Mouse (Mus musculus) kidney, embryonic 16.5 days (tissue): ENCODE results near the gene Sf3a3. TPM values are rescaled to one million over a fixed set of nuclear protein-coding genes. Genes with fewer than 3 reads are reported as not detected.
A peak's percentile ranks its signal among the peaks of the same experiment; 100 is the strongest.

Experiments
- ATAC-seq: fragments of 200-750 bp; cut with Nextera tagmentation; 2 replicates; pipeline ENCODE4 v1.8.0; 2017; ENCODE audit warnings: moderate TSS enrichment; ENCODE audit not compliant: low FRiP score, low TSS enrichment
- H3K27ac ChIP-seq: fragments of 300-500 bp; sonication (generic); 2 replicates; pipeline ENCODE4 v1.5.1; 2014; ENCODE audit warnings: low read length
- H3K27me3 ChIP-seq: fragments of 300-500 bp; sonication (generic); 2 replicates; pipeline ENCODE4 v1.6.1; 2014; ENCODE audit warnings: low read length, control low read depth, mixed read lengths; ENCODE audit not compliant: insufficient read depth
- H3K36me3 ChIP-seq: fragments of 300-500 bp; sonication (generic); 2 replicates; pipeline ENCODE4 v1.6.1; 2014; ENCODE audit warnings: low read length, control low read depth, mixed read lengths; ENCODE audit not compliant: insufficient read depth
- H3K4me1 ChIP-seq: fragments of 300-500 bp; sonication (generic); 2 replicates; pipeline ENCODE4 v1.6.1; 2014; ENCODE audit warnings: low read length, control low read depth, mixed read lengths; ENCODE audit not compliant: insufficient read depth
- H3K4me2 ChIP-seq: fragments of 300-500 bp; sonication (generic); replicated peaks from 2 replicates; pipeline ENCODE4 v1.6.1; 2014; ENCODE audit warnings: low read depth, low read length
- H3K4me3 ChIP-seq: fragments of 300-500 bp; sonication (generic); 2 replicates; pipeline ENCODE4 v1.5.1; 2014; ENCODE audit warnings: mild to moderate bottlenecking, low read length
- H3K9ac ChIP-seq: fragments of 300-500 bp; sonication (generic); replicated peaks from 2 replicates; pipeline ENCODE4 v1.6.1; 2014; ENCODE audit warnings: low read length
- H3K9me3 ChIP-seq: fragments of 300-500 bp; sonication (generic); 2 replicates; pipeline ENCODE4 v1.6.1; 2016; ENCODE audit warnings: low read length, control low read depth
- WGBS: fragments of 180-500 bp; shearing (Covaris S2); extraction: QIAGEN DNeasy Blood & Tissue Kit; methylation state at CpG from one replicate; pipeline ENCODE4 v1.1.7; 2014; 5-methylcytosine and 5-hydroxymethylcytosine counted together
- polyA plus RNA-seq: library from polyadenylated mRNA; unstranded; fragments of >200 nt; fragmentation: Nextera tagmentation; extraction: Ambion mirVana; gene quantifications from 2 replicates; pipeline ENCODE4 v1.2.1, GENCODE M21; 2015

The Sf3a3 gene
- polyA plus RNA-seq, 1 experiment from 2014 or later: 162 TPM

GRCm38 (mm10) chr4:124751300-124752250 lies 37.0 kb downstream of the Sf3a3 start:
- H3K27ac ChIP-seq: no peak overlapping the region
- under 1% methylated on average over 74 of the region's 75 CpGs for WGBS
- no peaks in the 10 kb centered on the region for H3K9me3 ChIP-seq
- peak overlapping the region; percentile 81 for H3K4me3 ChIP-seq
- peaks cover 19% of the 10 kb centered on the region for H3K4me1 ChIP-seq
- no peaks in the 10 kb centered on the region for H3K27me3 ChIP-seq
- H3K36me3 ChIP-seq: no peaks in the 10 kb centered on the region
- ATAC-seq: peak; percentile 99
- peak overlapping the region; percentile 97 for H3K4me2 ChIP-seq
- peak overlapping the region; percentile 76 for H3K9ac ChIP-seq

GRCm38 (mm10) chr4:124752281-124753199 lies 38.0 kb downstream of the Sf3a3 start:
- Histone ChIP-seq H3K4me1 (peaks cover 19% of the 10 kb centered on the region), H3K27ac (no peak overlapping the region), H3K9me3 (no peaks in the 10 kb centered on the region), H3K27me3 (no peaks in the 10 kb centered on the region), H3K36me3 (no peaks in the 10 kb centered on the region), H3K9ac (peak overlapping the region; percentile 76), H3K4me2 (peak overlapping the region; percentile 97), H3K4me3 (peak overlapping the region; percentile 81)
- no peak for ATAC-seq
- WGBS: 15% methylated on average over 14 of the region's 15 CpGs

- peak overlapping the region; percentile 9; the same call in 1 of the 2 replicates for H3K27ac ChIP-seq
- H3K4me2 ChIP-seq: no peak overlapping the region
- no peak for ATAC-seq
- H3K9ac ChIP-seq: no peak overlapping the region
- H3K4me3 ChIP-seq: no peak overlapping the region
- WGBS: 57% methylated on average over 7 of the region's 7 CpGs
- no peaks in the 10 kb centered on the region for H3K27me3 ChIP-seq
- H3K36me3 ChIP-seq: no peaks in the 10 kb centered on the region
- no peaks in the 10 kb centered on the region for H3K9me3 ChIP-seq
- H3K4me1 ChIP-seq: peaks cover 28% of the 10 kb centered on the region
These were observed 41.0 kb downstream of the Sf3a3 start for GRCm38 (mm10) chr4:124755526-124755925.

DNA sequence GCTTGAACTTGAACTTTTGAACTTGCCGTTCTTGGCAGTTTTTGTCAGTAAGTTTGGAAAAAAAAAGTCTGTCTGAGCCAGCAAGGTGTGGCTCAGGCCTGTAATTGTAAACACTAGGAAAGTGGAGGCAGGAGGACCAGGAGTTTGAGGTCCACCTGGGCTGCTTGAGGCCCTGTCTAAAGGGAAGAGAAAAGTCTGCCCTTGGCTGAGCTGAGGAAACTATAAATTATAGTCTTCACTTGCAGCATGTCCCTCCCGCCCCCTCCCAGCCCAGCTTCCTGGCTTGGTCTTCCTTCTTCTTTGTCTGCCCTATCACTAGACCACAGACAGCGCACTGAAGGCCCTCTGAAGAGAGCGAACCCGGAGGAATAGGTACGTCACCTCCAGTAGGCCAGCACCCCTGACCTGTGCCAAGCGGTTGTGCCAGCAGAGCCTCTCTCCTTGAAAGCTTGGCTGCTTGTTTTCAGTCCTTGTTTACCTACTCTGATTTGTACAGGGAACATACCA lies 44.8 kb downstream of the Sf3a3 start:
- Histone ChIP-seq H3K9ac (0 out of 2 replicates have a peak overlapping the region, but pooled peaks have one; percentile 26), H3K4me1 (peaks cover 17% of the 10 kb centered on the region), H3K36me3 (no peaks in the 10 kb centered on the region), H3K27ac (peak overlapping the region; percentile 76), H3K9me3 (no peaks in the 10 kb centered on the region), H3K27me3 (no peaks in the 10 kb centered on the region), H3K4me2 (no peak overlapping the region; the same call in 1 of the 2 replicates), H3K4me3 (no peak overlapping the region)
- 45% methylated on average over 7 of the region's 7 CpGs for WGBS
- ATAC-seq: peak; percentile 69; the same call in 1 of the 2 replicates

DNA sequence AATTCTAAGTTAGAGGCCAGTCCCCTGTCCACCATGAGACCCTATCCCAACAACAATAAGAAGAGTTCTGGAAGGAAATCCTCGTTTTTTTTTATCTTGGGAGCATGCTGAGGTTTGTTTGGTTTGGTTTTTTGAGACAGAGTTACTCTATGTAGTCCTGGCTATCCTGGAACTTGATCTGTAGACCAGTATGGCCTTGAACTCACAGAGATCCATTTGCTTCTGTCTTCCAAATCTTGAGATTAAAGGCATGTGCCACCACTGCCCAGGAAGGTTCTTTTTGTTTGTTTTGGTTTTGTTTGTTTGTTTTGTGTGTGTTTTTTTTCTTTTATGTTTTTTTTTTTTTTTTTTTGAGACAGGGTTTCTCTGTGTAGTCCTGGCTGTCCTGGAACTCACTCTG lies 46.6 kb downstream of the Sf3a3 start:
- H3K9me3 ChIP-seq: no peaks in the 10 kb centered on the region
- no peak for ATAC-seq
- WGBS: 45% methylated on average over 1 of the region's 1 CpGs
- peaks cover 14% of the 10 kb centered on the region for H3K4me1 ChIP-seq
- no peaks in the 10 kb centered on the region for H3K27me3 ChIP-seq
- H3K36me3 ChIP-seq: no peaks in the 10 kb centered on the region
- no peak overlapping the region for H3K4me3 ChIP-seq
- no peak overlapping the region for H3K4me2 ChIP-seq
- H3K9ac ChIP-seq: no peak overlapping the region
- no peak overlapping the region for H3K27ac ChIP-seq

DNA sequence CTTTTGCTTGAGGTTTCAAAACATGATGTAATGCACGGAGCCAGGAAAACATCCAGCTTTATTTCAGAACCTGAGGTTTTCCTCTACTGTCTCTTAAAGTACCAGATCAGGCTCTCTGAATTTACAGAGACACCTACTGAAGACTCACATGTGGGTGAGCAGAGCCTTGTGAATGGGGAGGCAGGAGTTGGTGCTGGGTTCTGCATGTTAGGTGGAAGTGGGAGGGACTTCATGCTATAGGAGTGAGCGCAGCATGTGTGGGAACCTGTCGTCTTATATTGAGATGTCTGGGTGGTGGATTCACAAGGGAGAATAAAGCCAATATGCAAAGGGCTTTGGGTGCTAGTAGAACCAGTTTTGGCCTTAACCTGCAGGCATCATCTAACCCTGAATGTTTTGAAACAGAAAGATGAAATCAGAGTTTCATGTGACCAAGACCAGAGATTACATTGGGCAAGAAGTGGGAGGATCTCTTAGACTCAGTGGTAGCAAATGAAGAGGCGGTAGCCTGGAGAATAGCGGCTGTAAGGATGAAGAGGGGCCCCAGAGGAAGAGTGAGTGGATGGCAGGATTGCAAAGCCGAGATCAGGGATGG lies 48.4 kb downstream of the Sf3a3 start:
- WGBS: 87% methylated on average over 6 of the region's 6 CpGs
- ATAC-seq: no peak
- Histone ChIP-seq H3K4me3 (no peak overlapping the region), H3K27me3 (no peaks in the 10 kb centered on the region), H3K27ac (no peak overlapping the region), H3K9ac (no peak overlapping the region), H3K36me3 (no peaks in the 10 kb centered on the region), H3K4me1 (peaks cover 17% of the 10 kb centered on the region), H3K4me2 (no peak overlapping the region), H3K9me3 (no peaks in the 10 kb centered on the region)

DNA sequence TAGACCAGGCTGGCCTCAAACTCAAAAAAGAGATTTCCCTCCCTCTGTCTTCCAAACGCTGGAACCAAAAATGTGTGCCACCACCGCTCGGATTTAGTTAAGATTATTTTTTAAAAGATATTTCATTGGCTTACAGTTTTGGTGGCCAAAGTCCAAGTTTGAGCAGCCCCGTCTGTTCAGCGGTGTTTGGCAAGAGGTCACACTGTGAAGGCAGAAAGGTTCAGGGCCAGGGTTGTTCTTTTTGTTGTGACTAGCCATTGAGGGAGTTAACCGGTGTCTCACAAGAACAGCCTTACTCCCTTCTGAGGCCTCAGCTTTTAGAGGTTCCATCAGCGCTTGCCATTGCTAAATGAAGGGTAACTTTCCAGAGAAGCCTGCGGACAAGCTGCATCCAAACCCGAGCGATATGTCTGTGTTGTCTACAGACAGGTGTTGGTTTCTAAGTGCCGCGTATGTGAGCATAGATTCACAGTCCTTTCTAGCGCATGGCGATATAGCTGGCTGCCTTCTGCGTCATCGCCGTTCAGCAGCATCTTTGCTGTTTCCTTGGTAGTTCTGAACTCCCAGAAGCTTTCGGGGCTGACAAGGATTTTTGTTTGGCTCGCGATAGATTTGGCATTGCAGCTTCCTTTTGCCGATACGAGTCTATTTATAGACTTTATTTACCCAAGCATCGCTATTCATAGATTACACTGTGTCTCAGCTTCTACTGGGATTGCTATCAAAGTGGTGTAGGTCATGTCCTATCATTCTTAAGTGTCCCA lies 51.4 kb downstream of the Sf3a3 start:
- Histone ChIP-seq H3K27me3 (no peaks in the 10 kb centered on the region), H3K4me3 (no peak overlapping the region), H3K9ac (no peak overlapping the region), H3K36me3 (no peaks in the 10 kb centered on the region), H3K9me3 (no peaks in the 10 kb centered on the region), H3K27ac (0 out of 2 replicates have a peak overlapping the region, but pooled peaks have one; percentile 43), H3K4me1 (peaks cover 8% of the 10 kb centered on the region), H3K4me2 (no peak overlapping the region)
- ATAC-seq: no peak
- 76% methylated on average over 23 of the region's 23 CpGs for WGBS

- H3K4me1 ChIP-seq: peaks cover 8% of the 10 kb centered on the region
- H3K4me3 ChIP-seq: no peak overlapping the region
- no peaks in the 10 kb centered on the region for H3K36me3 ChIP-seq
- no peak overlapping the region for H3K27ac ChIP-seq
- H3K27me3 ChIP-seq: no peaks in the 10 kb centered on the region
- H3K9ac ChIP-seq: no peak overlapping the region
- ATAC-seq: no peak
- no peak overlapping the region for H3K4me2 ChIP-seq
- 74% methylated on average over 2 of the region's 2 CpGs for WGBS
- no peaks in the 10 kb centered on the region for H3K9me3 ChIP-seq
These were observed 52.0 kb downstream of the Sf3a3 start for GRCm38 (mm10) chr4:124766566-124766940.
